Mouse (Mus musculus): ENCODE data around the gene Kdm2a. TPM values are rescaled to one million over a fixed set of nuclear protein-coding genes. Genes with fewer than 3 reads are reported as not detected.
A peak's percentile ranks its signal among the peaks of the same experiment; 100 is the strongest.

Kdm2a gene
- polyA plus RNA-seq, 1 experiment: 66.1 TPM

GRCm38 (mm10) chr19:4338162-4338561 lies 59.9 kb downstream of the Kdm2a start:
- Histone ChIP-seq H3K4me1 (ENCODE audit: control insufficient read depth, insufficient read depth, low read length) (0 out of 2 replicates have a peak, but pooled peaks cover 4% of the 10 kb centered on the region), H3K27ac (ENCODE audit: insufficient read depth, low read length) (no peak overlapping the region), H3K4me3 (ENCODE audit: insufficient read depth, low read length) (no peak overlapping the region)
- TF ChIP-seq POLR2A (IDR thresholded peaks at IDR 0.05; ENCODE audit: extremely low read depth, insufficient read depth, low read length) (no peak), CTCF (IDR thresholded peaks at IDR 0.05; ENCODE audit: extremely low read depth, insufficient read depth, low read length) (peak; percentile 65)

GRCm38 (mm10) chr19:4333791-4334190 lies 64.3 kb downstream of the Kdm2a start:
- peak overlapping the region; percentile 83 for H3K27ac ChIP-seq (ENCODE audit: insufficient read depth, low read length)
- H3K4me1 ChIP-seq (ENCODE audit: control insufficient read depth, insufficient read depth, low read length): peaks cover 8% of the 10 kb centered on the region; the same call in 1 of the 2 replicates
- peak; percentile 91 for TF ChIP-seq POLR2A (IDR thresholded peaks at IDR 0.05; ENCODE audit: extremely low read depth, insufficient read depth, low read length)
- no peak for TF ChIP-seq CTCF (IDR thresholded peaks at IDR 0.05; ENCODE audit: extremely low read depth, insufficient read depth, low read length)
- peak overlapping the region; percentile 67 for H3K4me3 ChIP-seq (ENCODE audit: insufficient read depth, low read length)

- peak overlapping the region; percentile 67 for H3K4me3 ChIP-seq (ENCODE audit: insufficient read depth, low read length)
- no peak for TF ChIP-seq POLR2A (IDR thresholded peaks at IDR 0.05; ENCODE audit: extremely low read depth, insufficient read depth, low read length)
- TF ChIP-seq CTCF (IDR thresholded peaks at IDR 0.05; ENCODE audit: extremely low read depth, insufficient read depth, low read length): no peak
Measured at GRCm38 (mm10) chr19:4333100-4333775, 64.8 kb downstream of the Kdm2a start.

GRCm38 (mm10) chr19:4332653-4333052 lies 65.4 kb downstream of the Kdm2a start:
- TF ChIP-seq POLR2A (IDR thresholded peaks at IDR 0.05; ENCODE audit: extremely low read depth, insufficient read depth, low read length) (no peak), CTCF (IDR thresholded peaks at IDR 0.05; ENCODE audit: extremely low read depth, insufficient read depth, low read length) (no peak)
- Histone ChIP-seq H3K4me1 (ENCODE audit: control insufficient read depth, insufficient read depth, low read length) (peaks cover 8% of the 10 kb centered on the region; the same call in 1 of the 2 replicates), H3K4me3 (ENCODE audit: insufficient read depth, low read length) (peak overlapping the region; percentile 67), H3K27ac (ENCODE audit: insufficient read depth, low read length) (peak overlapping the region; percentile 83; the same call in 1 of the 2 replicates)

More at GRCm38 (mm10) chr19:4333100-4333775, 64.8 kb downstream of the Kdm2a start:
- peak overlapping the region; percentile 83 for H3K27ac ChIP-seq (ENCODE audit: insufficient read depth, low read length)
- peaks cover 8% of the 10 kb centered on the region; the same call in 1 of the 2 replicates for H3K4me1 ChIP-seq (ENCODE audit: control insufficient read depth, insufficient read depth, low read length)

GRCm38 (mm10) chr19:4331273-4331672 lies 66.8 kb downstream of the Kdm2a start:
- Histone ChIP-seq H3K4me1 (ENCODE audit: control insufficient read depth, insufficient read depth, low read length) (peaks cover 8% of the 10 kb centered on the region; the same call in 1 of the 2 replicates), H3K27ac (ENCODE audit: insufficient read depth, low read length) (no peak overlapping the region), H3K4me3 (ENCODE audit: insufficient read depth, low read length) (no peak overlapping the region)
- no peak for TF ChIP-seq POLR2A (IDR thresholded peaks at IDR 0.05; ENCODE audit: extremely low read depth, insufficient read depth, low read length)

- Histone ChIP-seq H3K4me1 (ENCODE audit: control insufficient read depth, insufficient read depth, low read length) (peaks cover 8% of the 10 kb centered on the region; the same call in 1 of the 2 replicates), H3K4me3 (ENCODE audit: insufficient read depth, low read length) (no peak overlapping the region), H3K27ac (ENCODE audit: insufficient read depth, low read length) (no peak overlapping the region)
- TF ChIP-seq CTCF (IDR thresholded peaks at IDR 0.05; ENCODE audit: extremely low read depth, insufficient read depth, low read length) (no peak), POLR2A (IDR thresholded peaks at IDR 0.05; ENCODE audit: extremely low read depth, insufficient read depth, low read length) (no peak)
Measured at GRCm38 (mm10) chr19:4330603-4331002, 67.5 kb downstream of the Kdm2a start.

- TF ChIP-seq POLR2A (IDR thresholded peaks at IDR 0.05; ENCODE audit: extremely low read depth, insufficient read depth, low read length) (no peak), CTCF (IDR thresholded peaks at IDR 0.05; ENCODE audit: extremely low read depth, insufficient read depth, low read length) (no peak)
- H3K4me1 ChIP-seq (ENCODE audit: control insufficient read depth, insufficient read depth, low read length): peaks cover 4% of the 10 kb centered on the region; the same call in 1 of the 2 replicates
- no peak overlapping the region for H3K27ac ChIP-seq (ENCODE audit: insufficient read depth, low read length)
- H3K4me3 ChIP-seq (ENCODE audit: insufficient read depth, low read length): no peak overlapping the region
Measured at GRCm38 (mm10) chr19:4328737-4329304, 69.3 kb downstream of the Kdm2a start.

- peaks cover under 1% of the 10 kb centered on the region; the same call in 1 of the 2 replicates for H3K4me1 ChIP-seq (ENCODE audit: control insufficient read depth, insufficient read depth, low read length)
- TF ChIP-seq CTCF (IDR thresholded peaks at IDR 0.05; ENCODE audit: extremely low read depth, insufficient read depth, low read length) (no peak), POLR2A (IDR thresholded peaks at IDR 0.05; ENCODE audit: extremely low read depth, insufficient read depth, low read length) (no peak)
- no peak overlapping the region for H3K4me3 ChIP-seq (ENCODE audit: insufficient read depth, low read length)
- no peak overlapping the region for H3K27ac ChIP-seq (ENCODE audit: insufficient read depth, low read length)
Measured at GRCm38 (mm10) chr19:4326881-4327280, 71.2 kb downstream of the Kdm2a start.

- TF ChIP-seq CTCF (IDR thresholded peaks at IDR 0.05; ENCODE audit: extremely low read depth, insufficient read depth, low read length): no peak
- no peak for TF ChIP-seq POLR2A (IDR thresholded peaks at IDR 0.05; ENCODE audit: extremely low read depth, insufficient read depth, low read length)
- no peaks in the 10 kb centered on the region for H3K4me1 ChIP-seq (ENCODE audit: control insufficient read depth, insufficient read depth, low read length)
- H3K4me3 ChIP-seq (ENCODE audit: insufficient read depth, low read length): no peak overlapping the region
- no peak overlapping the region for H3K27ac ChIP-seq (ENCODE audit: insufficient read depth, low read length)
Measured at GRCm38 (mm10) chr19:4326106-4326505, 72.0 kb downstream of the Kdm2a start.

GRCm38 (mm10) chr19:4322134-4322533 lies 76.0 kb downstream of the Kdm2a start:
- no peak for TF ChIP-seq POLR2A (IDR thresholded peaks at IDR 0.05; ENCODE audit: extremely low read depth, insufficient read depth, low read length)
- TF ChIP-seq CTCF (IDR thresholded peaks at IDR 0.05; ENCODE audit: extremely low read depth, insufficient read depth, low read length): no peak
- H3K27ac ChIP-seq (ENCODE audit: insufficient read depth, low read length): no peak overlapping the region
- no peaks in the 10 kb centered on the region for H3K4me1 ChIP-seq (ENCODE audit: control insufficient read depth, insufficient read depth, low read length)
- H3K4me3 ChIP-seq (ENCODE audit: insufficient read depth, low read length): no peak overlapping the region

All from cortical plate, adult 2 months (tissue).